Mouse (Mus musculus) neural tube, embryonic 13.5 days (tissue): Measurements from ENCODE around the gene Tmem80. TPM values are rescaled to one million over a fixed set of nuclear protein-coding genes. Genes with fewer than 3 reads are reported as not detected.
A peak's percentile ranks its signal among the peaks of the same experiment; 100 is the strongest.

Source experiments
- ATAC-seq: fragments of 200-750 bp; cut with Nextera tagmentation; 2 replicates; pipeline ENCODE4 v1.8.0; 2017; ENCODE audit warnings: low read depth, mild to moderate bottlenecking, moderate TSS enrichment, moderate library complexity
- H3K27ac ChIP-seq: fragments of 300-500 bp; sonication (generic); replicated peaks from 2 replicates; pipeline ENCODE4 v1.5.1; 2015; ENCODE audit warnings: moderate library complexity, mild to moderate bottlenecking, inconsistent platforms
- H3K27me3 ChIP-seq: fragments of 300-500 bp; sonication (generic); 2 replicates; pipeline ENCODE4 v1.6.1; 2015; ENCODE audit warnings: mild to moderate bottlenecking, inconsistent platforms
- H3K36me3 ChIP-seq: fragments of 300-500 bp; sonication (generic); 2 replicates; pipeline ENCODE4 v1.6.1; 2015; ENCODE audit warnings: mild to moderate bottlenecking, inconsistent platforms
- H3K4me1 ChIP-seq: fragments of 300-500 bp; sonication (generic); replicated peaks from 2 replicates; pipeline ENCODE4 v1.6.1; 2015; ENCODE audit warnings: inconsistent platforms
- H3K4me2 ChIP-seq: fragments of 300-500 bp; sonication (generic); 2 replicates; pipeline ENCODE4 v1.6.1; 2015; ENCODE audit warnings: inconsistent platforms, mild to moderate bottlenecking, moderate library complexity
- H3K4me3 ChIP-seq: fragments of 300-500 bp; sonication (generic); 2 replicates; pipeline ENCODE4 v1.5.1; 2015; ENCODE audit warnings: mild to moderate bottlenecking, inconsistent platforms
- H3K9ac ChIP-seq: fragments of 300-500 bp; sonication (generic); 2 replicates; pipeline ENCODE4 v1.6.1; 2015; ENCODE audit warnings: moderate library complexity, mild to moderate bottlenecking, inconsistent platforms
- H3K9me3 ChIP-seq: fragments of 300-500 bp; sonication (generic); 2 replicates; pipeline ENCODE4 v1.6.1; 2016; ENCODE audit warnings: inconsistent platforms
- WGBS: fragments of 180-500 bp; shearing (Covaris S2); methylation state at CpG from one replicate; pipeline ENCODE4 v1.1.7; 2015; 5-methylcytosine and 5-hydroxymethylcytosine counted together
- polyA plus RNA-seq: library from polyadenylated mRNA; unstranded; fragments of >200 nt; fragmentation: Nextera tagmentation; extraction: Ambion mirVana; gene quantifications from 2 replicates; pipeline ENCODE4 v1.2.1, GENCODE M21; 2015

Tmem80 gene
- polyA plus RNA-seq, 1 experiment from 2014 or later: 58.7 TPM

DNA sequence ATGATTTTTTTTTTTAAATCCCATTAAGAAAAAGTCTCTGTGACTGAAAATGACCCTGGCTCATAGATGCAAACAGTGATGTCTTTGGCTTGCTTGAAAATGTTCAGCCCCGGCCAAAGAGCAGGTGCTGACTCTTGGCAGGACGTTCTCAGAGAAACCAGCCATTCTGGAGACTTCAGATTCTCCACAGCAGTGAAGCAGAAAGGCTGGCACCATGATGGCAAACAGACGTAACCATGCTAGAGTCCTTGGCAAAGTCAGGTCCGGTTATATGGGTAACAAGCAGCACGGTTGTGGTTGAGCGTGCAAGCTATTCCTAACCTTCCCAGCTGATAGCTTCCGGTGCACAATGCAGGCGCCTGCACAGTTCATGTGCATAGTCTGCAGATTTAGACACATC, 28.4 kb upstream of the Tmem80 start:
- no peak for ATAC-seq

GRCm38 (mm10) chr7:141301386-141301785, 26.2 kb upstream of the Tmem80 start:
- 97% methylated on average over 9 of the region's 9 CpGs for WGBS
- H3K4me2 ChIP-seq: no peak overlapping the region
- no peak overlapping the region for H3K9ac ChIP-seq
- no peak overlapping the region for H3K4me3 ChIP-seq
- H3K4me1 ChIP-seq: no peaks in the 10 kb centered on the region
- peaks cover 2% of the 10 kb centered on the region for H3K27me3 ChIP-seq
- H3K9me3 ChIP-seq: no peaks in the 10 kb centered on the region
- H3K36me3 ChIP-seq: peaks cover 96% of the 10 kb centered on the region
- H3K27ac ChIP-seq: no peak overlapping the region
- ATAC-seq: no peak

More for the DNA sequence above, 28.4 kb upstream of the Tmem80 start:
- Histone ChIP-seq H3K9ac (no peak overlapping the region), H3K27ac (no peak overlapping the region), H3K36me3 (peaks cover 75% of the 10 kb centered on the region), H3K4me2 (no peak overlapping the region), H3K27me3 (peaks cover 24% of the 10 kb centered on the region), H3K4me1 (peaks cover 7% of the 10 kb centered on the region), H3K9me3 (no peaks in the 10 kb centered on the region), H3K4me3 (no peak overlapping the region)
- 97% methylated on average over 8 of the region's 8 CpGs for WGBS

GRCm38 (mm10) chr7:141302702-141303268, 24.8 kb upstream of the Tmem80 start:
- Histone ChIP-seq H3K4me2 (no peak overlapping the region), H3K9ac (no peak overlapping the region), H3K36me3 (peaks cover 96% of the 10 kb centered on the region), H3K9me3 (no peaks in the 10 kb centered on the region), H3K27ac (no peak overlapping the region), H3K4me1 (no peaks in the 10 kb centered on the region), H3K27me3 (no peaks in the 10 kb centered on the region), H3K4me3 (no peak overlapping the region)
- WGBS: 84% methylated on average over 1 of the region's 1 CpGs
- no peak for ATAC-seq

- no peak overlapping the region for H3K4me2 ChIP-seq
- no peak overlapping the region for H3K27ac ChIP-seq
- H3K36me3 ChIP-seq: peaks cover 98% of the 10 kb centered on the region
- no peaks in the 10 kb centered on the region for H3K27me3 ChIP-seq
- 91% methylated on average over 4 of the region's 4 CpGs for WGBS
- no peak overlapping the region for H3K4me3 ChIP-seq
- ATAC-seq: no peak
- H3K9ac ChIP-seq: no peak overlapping the region
- H3K4me1 ChIP-seq: no peaks in the 10 kb centered on the region
- H3K9me3 ChIP-seq: no peaks in the 10 kb centered on the region
These were observed 23.0 kb upstream of the Tmem80 start for GRCm38 (mm10) chr7:141304537-141304936.

DNA sequence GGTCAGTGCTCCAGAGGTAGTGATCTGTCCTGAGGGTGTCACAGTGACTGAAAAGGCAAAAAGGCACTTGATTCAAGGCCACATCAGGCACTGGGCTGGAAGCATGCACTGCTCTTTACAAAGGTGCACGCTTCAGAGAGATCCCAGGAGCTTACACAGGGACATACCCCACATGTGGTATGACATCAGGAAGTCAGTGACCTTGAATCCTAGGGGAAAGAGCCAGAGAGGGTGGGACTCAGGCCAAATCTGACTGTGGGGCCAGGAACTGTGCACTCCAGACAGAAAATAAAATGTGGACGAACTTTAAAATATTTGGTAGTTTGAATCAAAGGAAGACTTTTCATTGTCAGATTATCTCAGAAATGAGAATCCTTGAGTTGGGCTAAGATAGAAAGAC, 13.1 kb upstream of the Tmem80 start:
- Histone ChIP-seq H3K4me3 (no peak overlapping the region), H3K4me2 (no peak overlapping the region), H3K9ac (no peak overlapping the region), H3K9me3 (no peaks in the 10 kb centered on the region), H3K27ac (no peak overlapping the region), H3K27me3 (no peaks in the 10 kb centered on the region), H3K36me3 (peaks cover 99% of the 10 kb centered on the region), H3K4me1 (no peaks in the 10 kb centered on the region)
- 99% methylated on average over 2 of the region's 2 CpGs for WGBS
- no peak for ATAC-seq

- ATAC-seq: no peak
- Histone ChIP-seq H3K36me3 (peaks cover 98% of the 10 kb centered on the region), H3K4me2 (no peak overlapping the region), H3K27me3 (no peaks in the 10 kb centered on the region), H3K9me3 (no peaks in the 10 kb centered on the region), H3K9ac (no peak overlapping the region), H3K27ac (no peak overlapping the region), H3K4me1 (no peaks in the 10 kb centered on the region), H3K4me3 (no peak overlapping the region)
- WGBS: 92% methylated on average over 8 of the region's 8 CpGs
These were observed 12.5 kb upstream of the Tmem80 start for GRCm38 (mm10) chr7:141315076-141315475.

- peaks cover 99% of the 10 kb centered on the region for H3K36me3 ChIP-seq
- H3K4me2 ChIP-seq: no peak overlapping the region
- no peak overlapping the region for H3K27ac ChIP-seq
- H3K9ac ChIP-seq: no peak overlapping the region
- 88% methylated on average over 5 of the region's 5 CpGs for WGBS
- ATAC-seq: no peak
- H3K27me3 ChIP-seq: no peaks in the 10 kb centered on the region
- H3K4me1 ChIP-seq: no peaks in the 10 kb centered on the region
- H3K9me3 ChIP-seq: no peaks in the 10 kb centered on the region
- no peak overlapping the region for H3K4me3 ChIP-seq
These were observed 11.6 kb upstream of the Tmem80 start for GRCm38 (mm10) chr7:141315974-141316373.

GRCm38 (mm10) chr7:141317619-141318132, 9.9 kb upstream of the Tmem80 start:
- peaks cover 99% of the 10 kb centered on the region for H3K36me3 ChIP-seq
- no peak overlapping the region for H3K9ac ChIP-seq
- 88% methylated on average over 1 of the region's 1 CpGs for WGBS
- H3K4me1 ChIP-seq: no peaks in the 10 kb centered on the region
- ATAC-seq: no peak
- no peak overlapping the region for H3K4me3 ChIP-seq
- no peaks in the 10 kb centered on the region for H3K9me3 ChIP-seq
- no peaks in the 10 kb centered on the region for H3K27me3 ChIP-seq
- no peak overlapping the region for H3K4me2 ChIP-seq
- no peak overlapping the region for H3K27ac ChIP-seq

- ATAC-seq: no peak
- H3K4me1 ChIP-seq: peaks cover 5% of the 10 kb centered on the region
- H3K36me3 ChIP-seq: peaks cover 96% of the 10 kb centered on the region
- no peak overlapping the region for H3K9ac ChIP-seq
- no peaks in the 10 kb centered on the region for H3K9me3 ChIP-seq
- no peak overlapping the region for H3K27ac ChIP-seq
- no peaks in the 10 kb centered on the region for H3K27me3 ChIP-seq
- no peak overlapping the region for H3K4me2 ChIP-seq
- H3K4me3 ChIP-seq: no peak overlapping the region
- 81% methylated on average over 2 of the region's 2 CpGs for WGBS
These were observed 8.1 kb upstream of the Tmem80 start for GRCm38 (mm10) chr7:141319446-141319845.

- 90% methylated on average over 1 of the region's 1 CpGs for whole genome bisulfite sequencing
- Histone ChIP-seq H3K9me3 (no peaks in the 10 kb centered on the region), H3K4me3 (no peak overlapping the region)
These were observed 2.9 kb upstream of the Tmem80 start for GRCm38 (mm10) chr7:141324686-141325085.

DNA sequence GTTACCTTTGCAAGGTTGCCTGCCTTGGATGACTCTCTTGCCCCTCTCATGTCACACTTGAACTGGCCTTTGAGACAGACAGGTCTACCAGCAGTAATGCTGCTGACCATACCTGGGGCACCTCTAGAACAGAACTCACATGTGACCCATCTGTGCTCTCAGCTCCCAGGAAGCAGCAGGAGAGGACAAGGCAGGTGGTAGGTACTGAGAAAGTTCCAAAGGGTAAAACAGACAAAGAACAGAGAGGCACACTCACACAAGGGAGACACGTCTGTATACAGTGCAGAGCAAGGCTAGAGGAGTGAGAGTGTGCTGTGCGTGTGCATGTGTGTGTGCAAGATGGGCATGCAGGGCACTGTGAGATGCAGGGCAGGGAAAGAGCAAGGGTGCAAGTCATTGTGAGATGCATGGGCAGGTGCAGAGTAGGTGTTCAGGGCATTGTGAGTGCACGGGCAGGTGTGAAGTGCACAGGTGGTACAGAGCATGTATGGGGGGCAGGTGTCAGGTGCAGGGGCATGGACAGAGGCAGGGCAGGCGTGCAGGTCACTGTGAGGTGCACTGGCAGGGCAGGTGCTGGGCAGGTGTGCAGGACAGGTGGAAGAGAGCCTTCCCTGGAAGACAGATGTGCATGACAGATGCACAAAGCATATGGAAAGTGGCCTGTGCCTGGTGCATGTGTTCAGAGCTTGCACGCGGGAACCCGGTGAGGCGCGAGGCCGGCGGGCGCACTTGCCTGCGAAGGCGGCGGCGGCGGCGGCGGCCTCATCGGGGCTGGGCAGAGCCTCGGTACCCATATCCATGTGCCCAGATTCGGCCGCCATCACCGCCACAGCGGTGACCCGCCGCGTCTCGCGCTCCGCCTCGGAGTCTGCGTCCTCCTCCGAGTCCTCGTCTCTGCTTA, 743 bp upstream of the Tmem80 start:
- Histone ChIP-seq H3K4me3 (peak overlapping the region; percentile 71), H3K27me3 (no peaks in the 10 kb centered on the region), H3K4me1 (peaks cover 39% of the 10 kb centered on the region), H3K9ac (peak overlapping the region; percentile 94), H3K36me3 (peaks cover 23% of the 10 kb centered on the region), H3K9me3 (no peaks in the 10 kb centered on the region), H3K27ac (peak overlapping the region; percentile 100), H3K4me2 (peak overlapping the region; percentile 95)
- peak; percentile 16 for ATAC-seq
- 4% methylated on average over 35 of the region's 35 CpGs for WGBS

More at GRCm38 (mm10) chr7:141324686-141325085, 2.9 kb upstream of the Tmem80 start:
- Histone ChIP-seq H3K9ac (no peak overlapping the region), H3K27ac (no peak overlapping the region), H3K4me2 (peak overlapping the region; percentile 16; the same call in 1 of the 2 replicates), H3K4me1 (peaks cover 39% of the 10 kb centered on the region), H3K36me3 (peaks cover 43% of the 10 kb centered on the region), H3K27me3 (no peaks in the 10 kb centered on the region)
- no peak for ATAC-seq

DNA sequence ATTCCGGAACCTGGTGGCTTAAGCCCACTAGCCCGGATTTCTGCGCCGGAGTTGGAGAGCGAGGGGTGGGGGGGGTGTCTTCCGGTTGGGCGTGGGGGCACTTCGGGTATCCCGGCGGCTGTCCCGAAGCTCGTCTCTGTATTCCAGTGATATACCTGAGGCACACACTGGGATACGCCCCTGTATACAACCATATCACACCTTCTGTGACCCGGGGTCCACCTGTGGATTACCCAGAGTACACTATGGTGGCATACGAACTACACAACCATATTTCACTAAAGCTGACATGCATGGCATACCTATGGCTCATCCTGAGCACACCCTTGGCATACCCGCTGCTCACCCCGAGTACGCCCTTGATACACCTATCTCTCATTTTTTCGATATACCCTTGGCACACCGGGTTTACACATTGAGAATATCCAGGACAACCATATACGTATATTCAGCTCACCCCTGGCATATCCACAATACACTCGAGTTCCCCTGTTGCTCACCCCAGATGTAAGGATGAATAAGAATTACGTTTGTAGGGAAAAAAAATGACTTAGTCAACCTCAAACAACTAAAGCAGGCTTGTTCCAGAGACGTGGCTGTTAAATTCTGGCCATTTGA, 943 bp downstream of the Tmem80 start:
- H3K9me3 ChIP-seq: no peaks in the 10 kb centered on the region

More for the DNA sequence above, 943 bp downstream of the Tmem80 start:
- Histone ChIP-seq H3K36me3 (peaks cover 22% of the 10 kb centered on the region), H3K27ac (peak overlapping the region; percentile 100), H3K4me3 (peak overlapping the region; percentile 71), H3K27me3 (no peaks in the 10 kb centered on the region), H3K9ac (peak overlapping the region; percentile 94), H3K4me1 (peaks cover 39% of the 10 kb centered on the region), H3K4me2 (peak overlapping the region; percentile 95)
- peak; percentile 33 for ATAC-seq
- WGBS: 17% methylated on average over 24 of the region's 24 CpGs
